Mouse (Mus musculus) brain, embryonic 14.5 days (tissue): ENCODE measurements around the gene Sirt4.

Experiments used
- CTCF ChIP-seq: fragments of 200-500 bp; IDR thresholded peaks from 2 replicates; pipeline ENCODE4 v1.5.1; 2012; ENCODE audit warnings: inconsistent platforms, mild to moderate bottlenecking, moderate library complexity, borderline replicate concordance; ENCODE audit not compliant: insufficient read depth, insufficient read length; ENCODE audit errors: extremely low read depth
- POLR2A ChIP-seq: fragments of 200-500 bp; IDR thresholded peaks from 2 replicates; pipeline ENCODE4 v1.6.1; 2012; ENCODE audit warnings: mild to moderate bottlenecking, inconsistent platforms, borderline replicate concordance; ENCODE audit not compliant: poor library complexity, insufficient read depth, insufficient read length, severe bottlenecking; ENCODE audit errors: extremely low read depth

DNA sequence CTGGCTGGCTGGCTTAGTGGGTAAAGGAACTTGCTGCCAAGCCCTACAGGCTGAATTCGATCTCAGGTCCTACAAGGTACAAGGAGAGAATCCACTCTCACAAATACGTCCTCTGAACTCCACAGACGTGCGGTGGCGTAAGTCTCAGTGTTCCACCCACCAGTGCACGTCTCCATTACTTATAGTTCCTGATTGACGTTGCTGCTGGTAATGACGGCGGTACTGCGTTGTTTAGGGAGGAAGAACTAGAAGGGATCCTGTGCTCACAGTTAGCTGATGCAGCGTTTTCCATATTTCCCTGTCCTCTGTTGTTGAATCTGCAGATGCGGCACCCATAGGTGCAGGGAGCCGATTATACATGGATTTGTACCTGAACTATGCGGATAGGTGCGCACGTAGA is 29.2 kb upstream of the Sirt4 start:
- no peak for TF ChIP-seq CTCF
- no peak for TF ChIP-seq POLR2A
